Mouse (Mus musculus): ENCODE results near the gene Gm4724.
"Not testable (repeated sequence)": the region's sequence is repeated elsewhere in the genome, so short reads cannot be mapped to it uniquely, and the experiment has no call there.

Gm4724 gene

DNA sequence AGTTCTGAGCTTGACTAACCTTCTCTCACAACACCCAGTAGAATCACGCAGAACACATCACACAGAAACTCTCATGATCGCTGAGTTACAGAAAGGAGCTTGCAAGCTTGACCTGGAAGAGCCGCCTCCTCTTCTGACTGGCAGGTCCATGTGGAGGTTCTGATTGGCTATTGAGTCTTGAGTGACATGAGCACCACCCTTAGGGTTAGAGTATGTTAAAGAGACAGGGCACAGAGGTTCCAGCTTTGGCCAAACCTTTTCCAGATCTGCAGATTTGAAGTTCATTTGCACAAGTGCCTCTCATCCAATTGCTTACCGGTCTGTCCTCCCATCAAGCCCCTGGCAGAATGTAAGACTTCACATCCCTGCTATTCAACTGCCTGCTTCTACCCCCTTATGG, at the start of gene Gm4724:
TSS of gene Gm4724 (minus strand) at position 101 of the 400 bp plus-strand sequence.
- DNase-seq: not testable (repeated sequence)

DNA sequence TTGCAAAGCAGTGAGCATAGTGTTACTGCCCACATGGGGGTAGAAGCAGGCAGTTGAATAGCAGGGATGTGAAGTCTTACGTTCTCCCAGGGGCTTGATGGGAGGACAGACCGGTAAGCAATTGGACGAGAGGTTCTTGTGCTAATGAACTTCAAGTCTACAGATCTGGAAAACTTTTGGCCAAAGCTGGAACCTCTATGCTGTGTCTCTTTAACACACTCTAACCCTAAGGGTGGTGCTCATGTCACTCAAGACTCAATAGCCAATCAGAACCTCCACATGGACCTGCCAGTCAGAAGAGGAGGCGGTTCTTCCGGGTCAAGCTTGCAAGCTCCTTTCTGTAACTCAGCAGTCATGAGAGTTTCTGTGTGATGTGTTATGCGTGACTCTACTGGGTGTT, 34.1 kb upstream of the Gm4724 start, which contains the start of gene Zfp965:
TSS of gene Zfp965 (plus strand) at position 301 of the 400 bp plus-strand sequence.
- DNase-seq: not testable (repeated sequence)

Measured in kidney, adult 11 months (tissue).